Mouse (Mus musculus) testis, postnatal 14 days (tissue): ENCODE data around the gene Bcor.

Experiments used
- DNase-seq: peaks from one replicate; pipeline ENCODE4 v3.0.0; 2021; ENCODE audit warnings: low spot score

The Bcor gene

GRCm38 (mm10) chrX:12126408-12127105 lies 33.6 kb downstream of the Bcor start:
- DNase-seq = no peak

DNA sequence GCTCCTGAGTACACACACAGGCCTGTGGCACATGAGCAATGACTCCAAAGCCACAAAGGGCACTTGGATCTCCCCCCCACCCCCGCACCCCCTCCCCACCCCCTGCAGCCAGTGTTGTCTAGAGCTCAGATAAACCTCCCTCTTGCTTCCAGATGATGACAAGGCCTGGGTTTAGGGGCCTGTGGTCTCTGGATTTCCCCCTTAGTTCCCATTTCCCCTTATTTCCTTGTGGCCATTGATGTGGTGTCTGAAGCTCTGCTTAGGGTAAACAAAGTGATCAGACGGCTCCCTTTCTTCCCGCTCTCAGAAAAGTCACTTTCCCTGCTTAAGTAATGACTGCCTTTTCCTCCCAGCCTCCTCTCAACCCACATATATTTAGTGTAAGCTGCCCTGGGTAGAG lies 35.6 kb downstream of the Bcor start:
- no peak for DNase-seq

DNA sequence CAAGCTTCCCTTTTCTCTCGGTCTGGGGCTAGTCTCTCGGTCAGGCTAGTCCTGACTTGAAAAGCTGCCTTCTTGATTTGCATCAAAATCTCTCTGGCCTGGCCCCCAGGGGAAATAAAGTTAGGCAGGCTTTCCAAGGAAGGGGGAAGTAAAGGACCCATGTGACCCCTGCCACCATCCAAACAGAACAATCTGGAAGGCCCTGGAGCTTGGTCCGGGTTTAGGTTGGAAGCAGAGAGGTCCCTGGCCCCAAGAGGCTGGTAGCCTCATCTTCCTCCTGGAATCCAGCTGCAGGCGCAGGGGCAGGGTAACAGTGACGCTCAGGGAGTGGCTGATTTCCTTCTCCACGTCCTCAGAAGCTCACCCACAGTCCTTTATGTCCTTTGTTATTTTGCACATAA lies 36.5 kb downstream of the Bcor start:
- no peak for DNase-seq

DNA sequence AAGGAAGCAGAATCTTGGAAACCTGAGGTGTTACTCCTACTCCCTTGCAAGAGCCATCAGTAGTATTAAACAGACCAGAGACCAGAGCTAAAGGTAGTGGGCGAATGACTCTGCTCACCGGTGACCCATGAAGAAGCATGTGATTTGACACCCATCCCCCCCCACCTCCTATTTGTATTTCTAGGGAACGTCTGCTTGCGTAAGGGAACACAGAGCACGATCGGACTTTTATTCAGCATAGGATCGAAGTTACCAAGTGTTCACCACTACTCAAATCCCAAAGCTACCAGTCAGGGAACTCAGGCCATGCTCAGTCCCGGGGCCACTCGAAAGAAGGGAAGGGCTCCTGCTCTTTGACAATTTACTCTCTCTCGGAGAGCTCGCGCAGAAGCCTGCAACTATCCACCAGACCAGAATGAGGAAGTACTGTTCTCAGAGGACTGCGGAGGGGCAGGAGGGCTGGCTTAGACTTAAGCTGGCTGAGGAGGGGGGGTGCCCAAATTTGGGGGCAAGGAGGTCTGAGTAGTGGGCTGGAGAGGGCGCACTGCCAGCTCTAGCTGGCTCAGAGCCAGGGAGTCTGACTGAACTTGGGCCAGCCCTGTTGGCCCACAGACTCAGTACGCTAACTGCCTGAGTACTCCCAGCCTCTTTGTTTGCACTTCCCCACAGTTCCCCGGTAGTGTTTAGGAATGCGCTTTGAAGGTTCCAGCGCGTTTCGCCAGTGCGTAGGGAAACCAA lies 37.4 kb downstream of the Bcor start:
- DNase-seq = peak; percentile 15

DNA sequence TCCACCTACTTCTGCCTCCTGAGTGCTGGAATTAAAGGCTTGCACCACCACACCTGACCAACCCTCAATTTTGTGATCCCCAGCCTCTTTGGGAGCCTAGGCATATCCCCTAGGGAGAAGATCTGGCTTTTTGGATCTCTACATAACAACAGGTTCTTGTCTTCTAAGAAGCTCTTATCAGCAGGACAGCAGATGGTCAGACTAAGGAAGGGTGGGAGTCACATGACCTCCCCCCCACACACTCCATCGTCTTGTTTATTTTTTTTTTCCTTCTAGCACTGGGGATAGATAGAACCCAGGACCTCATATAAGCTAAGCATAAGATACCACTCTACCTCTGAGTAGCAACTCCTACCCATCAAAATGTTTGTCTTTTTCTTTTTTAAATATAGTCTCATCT lies 40.7 kb downstream of the Bcor start:
- no peak for DNase-seq

DNA sequence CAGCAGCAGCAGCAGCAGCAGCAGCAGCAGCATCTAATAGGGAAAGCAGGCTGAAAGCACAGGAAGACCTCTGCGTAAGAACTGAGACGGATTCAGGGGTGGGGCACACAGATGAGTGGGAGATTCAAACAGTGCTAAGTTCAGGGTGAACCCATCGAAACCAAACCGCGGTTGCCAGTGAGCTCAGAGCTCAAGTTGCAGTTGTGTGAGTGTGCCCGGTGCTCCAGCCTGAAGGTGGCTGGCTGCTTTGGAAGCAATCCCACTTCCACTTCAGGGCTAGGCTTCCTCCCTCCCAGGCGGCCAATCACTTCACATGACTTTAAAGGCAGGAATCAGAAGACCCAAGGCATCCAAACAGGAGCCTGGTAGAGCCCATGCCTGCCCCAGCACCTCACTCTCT lies 44.0 kb downstream of the Bcor start:
- no peak for DNase-seq

GRCm38 (mm10) chrX:12112166-12112565 lies 48.0 kb downstream of the Bcor start:
- no peak for DNase-seq

GRCm38 (mm10) chrX:12110518-12110917 lies 49.6 kb downstream of the Bcor start:
- no peak for DNase-seq

GRCm38 (mm10) chrX:12105358-12105757 lies 54.8 kb downstream of the Bcor start:
- no peak for DNase-seq

- no peak for DNase-seq
These were observed 63.2 kb downstream of the Bcor start for GRCm38 (mm10) chrX:12096783-12097526.

- DNase-seq = no peak
These were observed 66.8 kb downstream of the Bcor start for GRCm38 (mm10) chrX:12093371-12093770.

DNA sequence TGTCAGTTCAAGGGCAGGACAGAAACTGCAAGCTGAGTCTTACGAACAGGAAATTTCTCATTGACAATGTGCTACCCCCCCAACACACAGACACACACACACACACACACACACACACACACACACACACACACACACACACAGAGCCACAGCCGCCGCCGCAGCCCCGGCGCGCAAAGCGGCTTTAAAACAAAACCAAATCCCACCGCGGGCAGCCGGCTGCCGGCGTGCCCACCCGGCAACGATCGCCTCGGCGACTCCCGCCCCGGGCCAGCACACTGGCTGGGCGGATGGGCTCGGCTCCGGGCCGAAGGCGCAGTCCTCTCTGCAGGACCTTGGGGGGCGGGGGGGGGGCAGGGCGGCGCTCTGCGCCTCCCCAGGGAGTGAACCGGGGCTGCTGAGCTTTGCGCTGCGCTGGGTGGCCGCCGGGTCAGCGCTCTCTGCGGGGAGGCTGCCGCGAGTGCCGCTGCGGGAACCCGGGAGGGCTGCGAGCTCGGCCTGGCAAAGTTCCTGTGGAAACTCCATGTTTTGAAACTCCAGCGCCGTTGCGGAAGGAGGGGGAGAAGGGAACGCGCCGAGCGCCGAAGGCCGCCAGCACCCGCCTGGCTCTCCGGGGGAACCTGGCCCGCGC lies 68.6 kb downstream of the Bcor start:
- peak; percentile 14 for DNase-seq

GRCm38 (mm10) chrX:12090871-12091404 lies 69.2 kb downstream of the Bcor start:
- DNase-seq = peak; percentile 45

DNA sequence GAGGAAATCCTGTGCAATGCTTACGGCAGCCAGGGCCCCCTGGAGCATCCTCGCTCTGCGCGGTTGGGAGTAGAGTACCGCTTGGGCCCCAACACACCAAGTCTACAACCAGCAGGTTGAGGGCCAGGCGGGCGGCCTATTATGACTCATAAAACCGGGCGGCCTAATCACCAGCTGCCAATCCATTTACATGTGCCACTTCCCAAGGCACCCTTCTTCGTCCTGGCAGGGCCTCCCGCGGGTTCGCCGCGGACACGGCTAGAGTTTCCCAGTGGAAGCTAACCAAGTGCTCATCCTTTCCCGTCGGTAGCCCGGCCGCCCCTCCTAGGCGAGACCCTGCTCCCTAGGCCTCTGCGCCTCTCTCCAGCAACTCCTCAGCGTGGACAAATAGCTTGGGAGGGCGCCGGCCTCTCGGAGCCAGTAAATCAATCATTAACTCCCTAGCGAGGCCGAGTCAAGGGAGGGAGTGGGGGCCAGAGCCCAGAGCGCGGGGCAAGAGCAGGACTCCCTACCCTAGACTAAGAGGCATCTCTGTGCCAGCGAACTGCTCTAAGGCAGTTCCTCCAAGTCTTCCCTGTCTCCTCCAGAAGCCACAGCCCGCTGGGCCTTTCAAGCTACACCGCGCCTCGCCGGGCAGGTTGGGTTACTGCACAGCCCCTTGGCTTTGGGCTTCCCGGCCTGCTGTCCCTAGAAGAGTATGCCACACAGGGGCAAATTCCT lies 69.8 kb downstream of the Bcor start:
- DNase-seq = no peak

GRCm38 (mm10) chrX:12089353-12090081 lies 70.6 kb downstream of the Bcor start:
- peak; percentile 20 for DNase-seq

GRCm38 (mm10) chrX:12089027-12089340 lies 71.2 kb downstream of the Bcor start:
- peak; percentile 12 for DNase-seq

DNA sequence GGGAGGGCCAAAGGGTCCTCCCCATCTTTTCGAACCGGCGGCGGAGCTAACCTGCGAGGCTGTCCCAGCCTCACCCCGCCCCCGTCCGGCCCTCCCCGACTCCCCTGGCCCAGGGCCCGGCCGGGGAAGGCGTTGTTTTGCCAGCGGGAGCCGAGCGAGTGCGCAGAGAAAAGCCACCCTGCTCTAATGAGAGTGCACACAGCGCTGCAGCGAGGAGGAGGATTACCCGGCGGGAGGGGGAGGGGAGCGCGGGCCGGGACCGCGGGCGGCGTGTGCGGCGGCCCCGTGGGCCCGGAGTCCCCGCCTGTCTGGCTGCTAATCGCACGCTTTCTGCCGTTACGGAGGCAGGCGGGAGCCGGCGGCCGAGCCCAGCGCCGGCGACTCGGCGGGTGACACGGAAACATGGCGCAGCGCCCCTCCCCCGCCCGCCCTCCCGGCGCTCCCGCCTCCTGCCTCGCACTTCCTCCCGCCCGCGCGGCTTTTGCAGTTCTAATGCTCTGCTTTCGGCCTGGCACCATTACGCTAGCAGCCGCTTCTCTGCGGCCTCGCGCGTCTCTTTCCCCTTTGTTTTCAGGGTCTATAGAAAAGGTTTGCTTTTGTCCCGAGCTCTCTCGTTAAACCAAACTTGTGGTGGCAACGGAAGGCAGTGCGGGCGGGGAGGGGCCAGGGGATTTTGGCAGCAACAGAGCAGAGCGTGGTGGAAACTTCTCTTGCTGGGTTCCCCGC lies 71.7 kb downstream of the Bcor start:
- DNase-seq = peak; percentile 36

DNA sequence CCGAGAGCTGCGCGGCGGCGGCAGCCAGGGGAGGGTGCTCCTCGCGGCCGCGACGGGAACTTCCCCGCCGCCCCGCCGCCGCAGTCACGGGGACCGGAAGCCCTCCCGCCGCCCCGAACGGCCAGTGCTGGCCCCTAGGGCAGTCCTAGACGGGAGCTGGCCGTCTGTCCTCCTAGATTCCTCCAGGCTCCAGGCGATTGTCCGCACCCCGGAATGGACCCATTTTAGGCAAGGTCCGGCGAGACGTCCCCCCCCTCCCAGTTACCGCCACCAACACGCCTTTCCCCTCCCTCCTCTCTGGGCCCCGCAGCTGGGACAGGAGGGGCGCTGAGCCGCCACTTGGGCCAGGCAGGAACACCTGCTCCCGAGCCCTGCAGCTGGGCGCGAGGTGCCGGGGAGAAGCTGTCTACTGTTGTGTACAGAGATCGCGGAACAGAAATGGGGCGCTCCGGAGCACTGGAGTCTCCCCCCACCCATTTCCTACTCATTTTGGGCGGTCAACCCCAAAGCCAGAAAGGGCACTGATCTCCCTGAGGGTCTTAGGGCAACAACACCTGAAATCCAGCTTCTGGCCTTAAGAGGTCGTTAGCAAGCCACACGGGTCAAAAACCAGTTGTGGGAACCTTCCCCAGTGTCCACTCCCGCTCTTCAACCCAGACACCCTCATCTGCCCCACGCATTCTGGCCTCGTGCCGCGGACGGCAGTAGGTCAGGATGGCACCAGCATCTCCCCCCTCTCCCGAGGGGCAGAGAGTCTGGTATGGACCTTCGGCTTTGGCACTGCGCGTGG lies 72.4 kb downstream of the Bcor start:
- DNase-seq = peak; percentile 9

GRCm38 (mm10) chrX:12086674-12087510 lies 73.3 kb downstream of the Bcor start:
- DNase-seq = peak; percentile 9
